Mouse (Mus musculus) thymus, adult 2 months (tissue): ENCODE measurements around the gene Cenpm. TPM values are rescaled to one million over a fixed set of nuclear protein-coding genes. Genes with fewer than 3 reads are reported as not detected.

Experiments
- DNase-seq: peaks from one replicate; pipeline ENCODE4 v3.0.0; 2021
- H3K27ac ChIP-seq: fragments of 200-500 bp; 2 replicates; pipeline ENCODE4 v1.5.1; 2012; ENCODE audit warnings: low read length, control low read depth; ENCODE audit not compliant: control insufficient read depth, insufficient read depth
- H3K27me3 ChIP-seq: fragments of 200-500 bp; 2 replicates; pipeline ENCODE4 v1.6.1; 2012; ENCODE audit warnings: mild to moderate bottlenecking, low read length, moderate library complexity, mixed read lengths; ENCODE audit not compliant: control insufficient read depth, insufficient read depth
- H3K36me3 ChIP-seq: fragments of 200-500 bp; 2 replicates; pipeline ENCODE4 v1.6.1; 2012; ENCODE audit warnings: mild to moderate bottlenecking, low read length, moderate library complexity; ENCODE audit not compliant: control insufficient read depth, insufficient read depth
- H3K4me1 ChIP-seq: fragments of 200-500 bp; replicated peaks from 2 replicates; pipeline ENCODE4 v1.6.1; 2012; ENCODE audit warnings: low read length; ENCODE audit not compliant: control insufficient read depth, insufficient read depth
- H3K4me3 ChIP-seq: fragments of 200-500 bp; 2 replicates; pipeline ENCODE4 v1.5.1; 2012; ENCODE audit warnings: mild to moderate bottlenecking, low read length, control low read depth, moderate library complexity; ENCODE audit not compliant: control insufficient read depth, insufficient read depth
- CTCF ChIP-seq: fragments of 200-500 bp; IDR thresholded peaks from 2 replicates; pipeline ENCODE4 v1.5.1; 2012; ENCODE audit warnings: mild to moderate bottlenecking, control low read depth, low read length, moderate library complexity, borderline replicate concordance; ENCODE audit not compliant: control insufficient read depth, poor library complexity, insufficient read depth; ENCODE audit errors: extremely low read depth
- POLR2A ChIP-seq: fragments of 200-500 bp; IDR thresholded peaks from 2 replicates; pipeline ENCODE4 v1.6.1; 2012; ENCODE audit warnings: mild to moderate bottlenecking, low read length, control low read depth, moderate library complexity; ENCODE audit not compliant: control insufficient read depth, poor library complexity, insufficient read depth; ENCODE audit errors: extremely low read depth
- WGBS: fragments of 180-500 bp; shearing (Covaris S2); methylation state at CpG from one replicate; pipeline ENCODE4 v1.1.7; 2018; 5-methylcytosine and 5-hydroxymethylcytosine counted together
- polyA plus RNA-seq: library from polyadenylated mRNA; depleted of rRNA; stranded (reverse); fragments of >200 nt; gene quantifications from 2 replicates; pipeline ENCODE4 v1.2.3, GENCODE M21; 2012

The Cenpm gene
- polyA plus RNA-seq, 1 experiment = 44.8 TPM

GRCm38 (mm10) chr15:82268185-82268584 lies 23.6 kb upstream of the Cenpm start:
- no peaks in the 10 kb centered on the region for H3K36me3 ChIP-seq
- 82% methylated on average over 3 of the region's 3 CpGs for WGBS
- TF ChIP-seq POLR2A (no peak), CTCF (no peak)

GRCm38 (mm10) chr15:82266356-82266755 lies 21.8 kb upstream of the Cenpm start:
- Histone ChIP-seq H3K4me1 (no peaks in the 10 kb centered on the region), H3K36me3 (no peaks in the 10 kb centered on the region), H3K27ac (no peak overlapping the region), H3K27me3 (no peaks in the 10 kb centered on the region), H3K4me3 (no peak overlapping the region)
- WGBS = 7% methylated on average over 6 of the region's 6 CpGs
- peak; percentile 73 for DNase-seq
- TF ChIP-seq CTCF (peak; percentile 80; the same call in 1 of the 2 replicates), POLR2A (no peak)

More at GRCm38 (mm10) chr15:82268185-82268584, 23.6 kb upstream of the Cenpm start:
- H3K27ac ChIP-seq = no peak overlapping the region
- no peaks in the 10 kb centered on the region for H3K4me1 ChIP-seq
- H3K4me3 ChIP-seq = no peak overlapping the region
- DNase-seq = no peak
- H3K27me3 ChIP-seq = no peaks in the 10 kb centered on the region

- Histone ChIP-seq H3K4me3 (no peak overlapping the region), H3K36me3 (no peaks in the 10 kb centered on the region), H3K4me1 (no peaks in the 10 kb centered on the region), H3K27me3 (no peaks in the 10 kb centered on the region), H3K27ac (no peak overlapping the region)
- TF ChIP-seq POLR2A = no peak
- TF ChIP-seq CTCF = peak; percentile 100
- DNase-seq = peak; percentile 79
- 9% methylated on average over 16 of the region's 16 CpGs for WGBS
Measured at GRCm38 (mm10) chr15:82259510-82259909, 15.0 kb upstream of the Cenpm start.

GRCm38 (mm10) chr15:82255944-82256383 lies 11.4 kb upstream of the Cenpm start:
- H3K36me3 ChIP-seq = no peaks in the 10 kb centered on the region
- DNase-seq = no peak
- WGBS = 44% methylated on average over 10 of the region's 10 CpGs
- H3K27me3 ChIP-seq = no peaks in the 10 kb centered on the region
- H3K4me3 ChIP-seq = no peak overlapping the region
- no peak for TF ChIP-seq POLR2A
- no peak for TF ChIP-seq CTCF
- H3K27ac ChIP-seq = no peak overlapping the region
- no peaks in the 10 kb centered on the region for H3K4me1 ChIP-seq

- no peaks in the 10 kb centered on the region for H3K36me3 ChIP-seq
- WGBS = 52% methylated on average over 4 of the region's 4 CpGs
- no peak overlapping the region for H3K4me3 ChIP-seq
- TF ChIP-seq CTCF (no peak; the same call in 1 of the 2 replicates), POLR2A (no peak)
- H3K27me3 ChIP-seq = no peaks in the 10 kb centered on the region
- H3K4me1 ChIP-seq = no peaks in the 10 kb centered on the region
- no peak overlapping the region for H3K27ac ChIP-seq
- no peak for DNase-seq
Measured at GRCm38 (mm10) chr15:82255248-82255647, 10.7 kb upstream of the Cenpm start.

- DNase-seq = no peak
- Histone ChIP-seq H3K4me3 (no peak within 1 kb of the TSS), H3K36me3 (no peaks in the 10 kb centered on the region), H3K27me3 (no peaks in the 10 kb centered on the region), H3K4me1 (no peaks in the 10 kb centered on the region), H3K27ac (no peak within 1 kb of the TSS)
- WGBS = 82% methylated on average over 6 of the region's 6 CpGs
- TF ChIP-seq CTCF = no peak
- TF ChIP-seq POLR2A = no peak
Measured at GRCm38 (mm10) chr15:82252097-82252496, 7.5 kb upstream of the Cenpm start, which contains the start of gene 1500009C09Rik. Gene 1500009C09Rik, plus strand, starts transcription at chr15:82252397.

GRCm38 (mm10) chr15:82251579-82251978 lies 7.0 kb upstream of the Cenpm start:
- Histone ChIP-seq H3K4me1 (no peaks in the 10 kb centered on the region), H3K27ac (no peak overlapping the region), H3K36me3 (no peaks in the 10 kb centered on the region), H3K4me3 (no peak overlapping the region), H3K27me3 (no peaks in the 10 kb centered on the region)
- TF ChIP-seq POLR2A (no peak), CTCF (no peak)
- 98% methylated on average over 3 of the region's 3 CpGs for WGBS
- DNase-seq = no peak
